Mouse (Mus musculus): ENCODE measurements around the gene Edil3. TPM values are rescaled to one million over a fixed set of nuclear protein-coding genes. Genes with fewer than 3 reads are reported as not detected.

The Edil3 gene
- polyA plus RNA-seq (2011; ENCODE audit: insufficient read length, low read depth, missing spikeins), result 40.2 and 42.6 TPM in 2 replicates

- Histone ChIP-seq H3K4me1 (ENCODE audit: control insufficient read depth, insufficient read depth, low read length) (peaks cover 9% of the 10 kb centered on the region), H3K4me3 (ENCODE audit: insufficient read depth, low read length) (peak within 1 kb of the TSS; percentile 65), H3K27ac (ENCODE audit: insufficient read depth, low read length) (peak within 1 kb of the TSS; percentile 74)
- no peak for TF ChIP-seq CTCF (IDR thresholded peaks at IDR 0.05; ENCODE audit: borderline replicate concordance, insufficient read depth, low read length)
- peak; percentile 44 for TF ChIP-seq POLR2A (IDR thresholded peaks at IDR 0.05; ENCODE audit: low read depth, low read length)
Observed at GRCm38 (mm10) chr13:88821440-88822331, at the start of gene Edil3. TSS of gene Edil3 (plus strand) at chr13:88821472.

GRCm38 (mm10) chr13:88799186-88799585 is 22.1 kb upstream of the Edil3 start:
- no peak overlapping the region; the same call in 1 of the 2 replicates for H3K27ac ChIP-seq (ENCODE audit: insufficient read depth, low read length)
- H3K4me3 ChIP-seq (ENCODE audit: insufficient read depth, low read length), result no peak overlapping the region
- no peaks in the 10 kb centered on the region for H3K4me1 ChIP-seq (ENCODE audit: control insufficient read depth, insufficient read depth, low read length)
- TF ChIP-seq CTCF (IDR thresholded peaks at IDR 0.05; ENCODE audit: borderline replicate concordance, insufficient read depth, low read length) (no peak), POLR2A (IDR thresholded peaks at IDR 0.05; ENCODE audit: low read depth, low read length) (no peak)

GRCm38 (mm10) chr13:88801006-88801405 is 20.3 kb upstream of the Edil3 start:
- H3K4me3 ChIP-seq (ENCODE audit: insufficient read depth, low read length), result no peak overlapping the region
- H3K4me1 ChIP-seq (ENCODE audit: control insufficient read depth, insufficient read depth, low read length), result 0 out of 2 replicates have a peak, but pooled peaks cover 4% of the 10 kb centered on the region
- TF ChIP-seq CTCF (IDR thresholded peaks at IDR 0.05; ENCODE audit: borderline replicate concordance, insufficient read depth, low read length), result no peak
- TF ChIP-seq POLR2A (IDR thresholded peaks at IDR 0.05; ENCODE audit: low read depth, low read length), result no peak
- H3K27ac ChIP-seq (ENCODE audit: insufficient read depth, low read length), result no peak overlapping the region

- Histone ChIP-seq H3K27ac (ENCODE audit: insufficient read depth, low read length) (peak overlapping the region; percentile 75), H3K4me3 (ENCODE audit: insufficient read depth, low read length) (no peak overlapping the region), H3K4me1 (ENCODE audit: control insufficient read depth, insufficient read depth, low read length) (peaks cover 6% of the 10 kb centered on the region; the same call in 1 of the 2 replicates)
- TF ChIP-seq CTCF (IDR thresholded peaks at IDR 0.05; ENCODE audit: borderline replicate concordance, insufficient read depth, low read length) (no peak), POLR2A (IDR thresholded peaks at IDR 0.05; ENCODE audit: low read depth, low read length) (no peak)
Observed at GRCm38 (mm10) chr13:88805838-88806237, 15.4 kb upstream of the Edil3 start.

GRCm38 (mm10) chr13:88806269-88806668 is 15.0 kb upstream of the Edil3 start:
- H3K27ac ChIP-seq (ENCODE audit: insufficient read depth, low read length), result no peak overlapping the region
- peaks cover 6% of the 10 kb centered on the region; the same call in 1 of the 2 replicates for H3K4me1 ChIP-seq (ENCODE audit: control insufficient read depth, insufficient read depth, low read length)
- H3K4me3 ChIP-seq (ENCODE audit: insufficient read depth, low read length), result no peak overlapping the region
- TF ChIP-seq POLR2A (IDR thresholded peaks at IDR 0.05; ENCODE audit: low read depth, low read length) (no peak), CTCF (IDR thresholded peaks at IDR 0.05; ENCODE audit: borderline replicate concordance, insufficient read depth, low read length) (no peak)

- Histone ChIP-seq H3K4me3 (ENCODE audit: insufficient read depth, low read length) (no peak overlapping the region), H3K27ac (ENCODE audit: insufficient read depth, low read length) (no peak overlapping the region), H3K4me1 (ENCODE audit: control insufficient read depth, insufficient read depth, low read length) (peaks cover 6% of the 10 kb centered on the region; the same call in 1 of the 2 replicates)
- no peak for TF ChIP-seq CTCF (IDR thresholded peaks at IDR 0.05; ENCODE audit: borderline replicate concordance, insufficient read depth, low read length)
Observed at GRCm38 (mm10) chr13:88810097-88810496, 11.2 kb upstream of the Edil3 start.

GRCm38 (mm10) chr13:88820686-88821308 is 475 bp upstream of the Edil3 start:
- peaks cover 12% of the 10 kb centered on the region for H3K4me1 ChIP-seq (ENCODE audit: control insufficient read depth, insufficient read depth, low read length)
- H3K4me3 ChIP-seq (ENCODE audit: insufficient read depth, low read length), result peak overlapping the region; percentile 65
- TF ChIP-seq POLR2A (IDR thresholded peaks at IDR 0.05; ENCODE audit: low read depth, low read length) (peak; percentile 60), CTCF (IDR thresholded peaks at IDR 0.05; ENCODE audit: borderline replicate concordance, insufficient read depth, low read length) (no peak)
- H3K27ac ChIP-seq (ENCODE audit: insufficient read depth, low read length), result peak overlapping the region; percentile 74

- peak overlapping the region; percentile 65 for H3K4me3 ChIP-seq (ENCODE audit: insufficient read depth, low read length)
- peaks cover 9% of the 10 kb centered on the region; the same call in 1 of the 2 replicates for H3K4me1 ChIP-seq (ENCODE audit: control insufficient read depth, insufficient read depth, low read length)
- TF ChIP-seq CTCF (IDR thresholded peaks at IDR 0.05; ENCODE audit: borderline replicate concordance, insufficient read depth, low read length) (no peak), POLR2A (IDR thresholded peaks at IDR 0.05; ENCODE audit: low read depth, low read length) (no peak)
- no peak overlapping the region for H3K27ac ChIP-seq (ENCODE audit: insufficient read depth, low read length)
Observed at GRCm38 (mm10) chr13:88822332-88822895, 1.1 kb downstream of the Edil3 start.

GRCm38 (mm10) chr13:88822976-88823521 is 1.8 kb downstream of the Edil3 start:
- Histone ChIP-seq H3K4me3 (ENCODE audit: insufficient read depth, low read length) (peak overlapping the region; percentile 65), H3K4me1 (ENCODE audit: control insufficient read depth, insufficient read depth, low read length) (peaks cover 9% of the 10 kb centered on the region; the same call in 1 of the 2 replicates), H3K27ac (ENCODE audit: insufficient read depth, low read length) (no peak overlapping the region)
- no peak for TF ChIP-seq CTCF (IDR thresholded peaks at IDR 0.05; ENCODE audit: borderline replicate concordance, insufficient read depth, low read length)
- TF ChIP-seq POLR2A (IDR thresholded peaks at IDR 0.05; ENCODE audit: low read depth, low read length), result no peak

All from embryonic fibroblast, embryonic 13.5 days (primary cell).